Mouse (Mus musculus) urinary bladder, postnatal 36 days (tissue): ENCODE measurements at regions not wholly inside any gene's neighbourhood (a gene's known extent, or its start where the extent isn't known, plus 50 kb on each side); places are given as distances from the start of the nearest gene placed in this dataset.

Experiments
- DNase-seq, 2 experiments: peaks; one replicate each; pipeline ENCODE4 v3.0.0; 2022; ENCODE audit warnings: low spot score in 2 of 2, mixed read lengths in 1 of 2

- no peak for DNase-seq
Measured at GRCm38 (mm10) chr9:34423062-34423461, 62.6 kb upstream of the Kirrel3 start.

GRCm38 (mm10) chr9:34426589-34426988, 59.1 kb upstream of the Kirrel3 start:
- DNase-seq: no peak

GRCm38 (mm10) chr9:34427711-34428110, 58.0 kb upstream of the Kirrel3 start:
- DNase-seq: peak in 1 of 2 experiments; percentile 4
